8 mouse cellular contexts compared by ENCODE assay signal in the genomic region with DNA sequence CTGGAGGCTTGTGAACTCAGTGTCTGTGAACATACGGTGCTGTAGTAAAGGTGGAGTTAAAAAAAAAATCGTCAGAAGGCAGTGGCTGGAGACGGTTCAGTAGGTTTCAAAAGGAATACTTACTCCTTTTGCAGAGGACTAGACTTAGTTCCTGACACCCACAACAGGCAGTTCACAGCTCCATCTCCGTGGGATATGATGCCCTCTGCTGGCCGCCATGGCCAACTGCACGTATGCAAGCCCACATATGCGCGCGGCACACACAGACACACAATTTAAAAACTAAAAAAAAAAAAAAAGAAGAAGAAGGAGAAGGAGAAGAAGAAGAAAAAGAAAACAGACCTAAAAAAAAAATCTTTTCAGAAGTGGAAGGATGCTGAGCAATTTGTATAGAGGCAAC. TPM values are rescaled to one million over a fixed set of nuclear protein-coding genes. Genes with fewer than 3 reads are reported as not detected.
DNase-seq lines count a peak whose midpoint lies in the region; ATAC-seq and TF ChIP-seq lines count a peak whose summit lies in the region.

No protein-coding gene starts in this region.

- no peaks in the 10 kb centered on the region for H3K36me3 ChIP-seq in heart, embryonic 14.5 days (ENCODE audit: control insufficient read depth, insufficient read depth, low read length)
- H3K36me3 ChIP-seq in heart, embryonic 10.5 days = no peaks in the 10 kb centered on the region
- H3K36me3 ChIP-seq in ES-E14 (ENCODE audit: control insufficient read depth, insufficient read depth, low read length, poor library complexity, severe bottlenecking) = no peaks in the 10 kb centered on the region
- H3K36me3 ChIP-seq in limb, embryonic 13.5 days = no peaks in the 10 kb centered on the region
- H3K36me3 ChIP-seq in midbrain, embryonic 15.5 days (replicated peaks) = no peaks in the 10 kb centered on the region

- H3K4me1 ChIP-seq in heart, embryonic 14.5 days (ENCODE audit: control insufficient read depth in 2 of 2, insufficient read depth in 2 of 2, low read length in 2 of 2) = peaks cover 15 to 19% of the 10 kb centered on the region in 2 experiments
- peaks cover 32% of the 10 kb centered on the region for H3K4me1 ChIP-seq in heart, embryonic 10.5 days
- H3K4me1 ChIP-seq in ES-E14 (ENCODE audit: control insufficient read depth in 2 of 2, insufficient read depth in 2 of 2, low read length in 2 of 2, poor library complexity in 1 of 2) = peaks cover 5 to 20% of the 10 kb centered on the region in 2 experiments; a peak in 3 of 4 replicates
- H3K4me1 ChIP-seq in limb, embryonic 13.5 days = peaks cover 9% of the 10 kb centered on the region; the same call in 1 of the 2 replicates
- H3K4me1 ChIP-seq in midbrain, embryonic 15.5 days = no peaks in the 10 kb centered on the region

- 32% methylated on average over 9 of the region's 9 CpGs for WGBS in heart, embryonic 14.5 days
- 31% methylated on average over 9 of the region's 9 CpGs for WGBS in heart, embryonic 10.5 days
- WGBS in limb, embryonic 13.5 days = 38% methylated on average over 9 of the region's 9 CpGs
- 40% methylated on average over 9 of the region's 9 CpGs for WGBS in midbrain, embryonic 15.5 days

- H3K27me3 ChIP-seq in heart, embryonic 14.5 days (ENCODE audit: control insufficient read depth, insufficient read depth, low read length) = no peaks in the 10 kb centered on the region
- no peaks in the 10 kb centered on the region for H3K27me3 ChIP-seq in heart, embryonic 10.5 days (ENCODE audit: insufficient read depth, poor library complexity, severe bottlenecking)
- H3K27me3 ChIP-seq in limb, embryonic 13.5 days = 0 out of 2 replicates have a peak, but pooled peaks cover 3% of the 10 kb centered on the region
- H3K27me3 ChIP-seq in midbrain, embryonic 15.5 days (replicated peaks) = no peaks in the 10 kb centered on the region

- H3K9me3 ChIP-seq in heart, embryonic 14.5 days (ENCODE audit: control insufficient read depth, low read length) = 0 out of 2 replicates have a peak, but pooled peaks cover 3% of the 10 kb centered on the region
- no peaks in the 10 kb centered on the region for H3K9me3 ChIP-seq in heart, embryonic 10.5 days
- H3K9me3 ChIP-seq in ES-E14 (ENCODE audit: control insufficient read depth, insufficient read depth, low read depth, low read length) = no peaks in the 10 kb centered on the region
- H3K9me3 ChIP-seq in limb, embryonic 13.5 days = no peaks in the 10 kb centered on the region
- no peaks in the 10 kb centered on the region for H3K9me3 ChIP-seq in midbrain, embryonic 15.5 days

- no peak for DNase-seq in heart, embryonic 10.5 days (ENCODE audit: low spot score)
- peak; percentile 61 for DNase-seq in ES-E14 (ENCODE audit: low read depth, low spot score)
- DNase-seq in cerebellum, postnatal 25 days = peak; percentile 41 to 66
- no peak for DNase-seq in frontal cortex, postnatal 25 days (ENCODE audit: low spot score in 2 of 2)
- DNase-seq in left cerebral cortex, adult 8-10 months (ENCODE audit: low spot score in 2 of 2) = no peak

- H3K4me3 ChIP-seq in heart, embryonic 14.5 days (ENCODE audit: control insufficient read depth in 1 of 2, insufficient read depth in 1 of 2, low read depth in 1 of 2, low read length in 2 of 2) = no peak overlapping the region
- no peak overlapping the region for H3K4me3 ChIP-seq in heart, embryonic 10.5 days
- peak overlapping the region in 1 of 2 experiments; percentile 47; a peak in 1 of 4 replicates for H3K4me3 ChIP-seq in ES-E14 (ENCODE audit: insufficient read depth in 1 of 2, low read depth in 1 of 2, low read length in 2 of 2, poor library complexity in 1 of 2, severe bottlenecking in 1 of 2)
- H3K4me3 ChIP-seq in limb, embryonic 13.5 days = no peak overlapping the region
- H3K4me3 ChIP-seq in midbrain, embryonic 15.5 days = no peak overlapping the region

- no peak for ATAC-seq in heart, embryonic 14.5 days (ENCODE audit: insufficient number of reproducible peaks, insufficient read depth, low FRiP score, low read depth)
- ATAC-seq in limb, embryonic 13.5 days (ENCODE audit: low FRiP score, low read depth) = no peak
- 0 out of 2 replicates have a peak, but pooled peaks have one; percentile 12 for ATAC-seq in midbrain, embryonic 15.5 days (replicated peaks)

- in situ Hi-C loops in ES-E14 (cut with MboI; ENCODE audit: low sequenced_read_pairs in 2 of 2, unreplicated experiment in 2 of 2) = loop anchor here in 1 of 2 experiments (10.0 kb wide), 1 partner anchor 94 kb away; no protein-coding TSS in a partner anchor

- H3K27ac ChIP-seq in heart, embryonic 14.5 days (replicated peaks in 1 of 2; ENCODE audit: control insufficient read depth in 1 of 2, insufficient read depth in 1 of 2, low read depth in 2 of 2, low read length in 2 of 2) = no peak overlapping the region
- no peak overlapping the region for H3K27ac ChIP-seq in heart, embryonic 10.5 days
- H3K27ac ChIP-seq in ES-E14 (ENCODE audit: insufficient read depth, low read depth, low read length, poor library complexity, severe bottlenecking) = no peak overlapping the region; the same call in 1 of the 2 replicates
- H3K27ac ChIP-seq in limb, embryonic 13.5 days = no peak overlapping the region
- H3K27ac ChIP-seq in midbrain, embryonic 15.5 days = no peak overlapping the region

- H3K9ac ChIP-seq in heart, embryonic 14.5 days (ENCODE audit: low read length) = no peak overlapping the region
- peak overlapping the region; percentile 50; the same call in 1 of the 2 replicates for H3K9ac ChIP-seq in ES-E14 (ENCODE audit: insufficient read depth, low read depth, low read length, poor library complexity, severe bottlenecking)
- no peak overlapping the region for H3K9ac ChIP-seq in limb, embryonic 13.5 days
- H3K9ac ChIP-seq in midbrain, embryonic 15.5 days = no peak overlapping the region

- H3K4me2 ChIP-seq in heart, embryonic 14.5 days (ENCODE audit: low read length) = peak overlapping the region; percentile 55; the same call in 1 of the 2 replicates
- peak overlapping the region; percentile 41 for H3K4me2 ChIP-seq in limb, embryonic 13.5 days (replicated peaks)
- H3K4me2 ChIP-seq in midbrain, embryonic 15.5 days = 0 out of 2 replicates have a peak overlapping the region, but pooled peaks have one; percentile 1

TF ChIP-seq in ES-E14, 5 proteins besides CTCF, POLR2A, EP300 and RAD21:
- no peak for TF ChIP-seq HCFC1 (IDR thresholded peaks at IDR 0.05; ENCODE audit: borderline replicate concordance, insufficient read depth, low read length)
- no peak for TF ChIP-seq MAFK (IDR thresholded peaks at IDR 0.05; ENCODE audit: insufficient read depth, low read depth, low read length)
- TF ChIP-seq ZNF384 (IDR thresholded peaks at IDR 0.05; ENCODE audit: low read depth, low read length) = peak; percentile 78
- TF ChIP-seq CHD2 (IDR thresholded peaks at IDR 0.05; ENCODE audit: low read depth, low read length) = no peak
- peak; percentile 77; the same call in 1 of the 2 replicates for TF ChIP-seq ZC3H11A (IDR thresholded peaks at IDR 0.05; ENCODE audit: borderline replicate concordance, low read depth, low read length)

RNA-seq across cellular contexts. Expression of a gene that starts 34.5 kb away (rescaled TPM):
- 2.1 and 2.6 TPM in 2 replicates for polyA plus RNA-seq in heart, embryonic 14.5 days (2014; fragmentation: Nextera tagmentation; extraction: Ambion mirVana)
- 3.4 and 3.7 TPM in 2 replicates for polyA plus RNA-seq in heart, embryonic 10.5 days (2016; fragmentation: Nextera tagmentation; extraction: Ambion mirVana)
- total RNA-seq in ES-E14 (2012; rRNA removed) = not detected in 2 replicates
- polyA plus RNA-seq in limb, embryonic 13.5 days (2015; fragmentation: Nextera tagmentation; extraction: Ambion mirVana) = 1.4 and 1.7 TPM in 2 replicates
- 1.6 and 1.9 TPM in 2 replicates for polyA plus RNA-seq in midbrain, embryonic 15.5 days (2015; fragmentation: Nextera tagmentation; extraction: Ambion mirVana)
- total RNA-seq in left cerebral cortex, adult 8-10 months (2022) = 1 to 10 TPM in 1 of 4 experiments, under 1 TPM in 2, not detected in 1; 0.53 to 1.3 (median 0.59) TPM

RNA-seq across cellular contexts. Expression of a gene that starts 51.5 kb away (rescaled TPM):
- 2.9 and 3.2 TPM in 2 replicates for polyA plus RNA-seq in heart, embryonic 14.5 days (2014; fragmentation: Nextera tagmentation; extraction: Ambion mirVana)
- 1.8 and 2.1 TPM in 2 replicates for polyA plus RNA-seq in heart, embryonic 10.5 days (2016; fragmentation: Nextera tagmentation; extraction: Ambion mirVana)
- 2.6 and 3.8 TPM in 2 replicates for total RNA-seq in ES-E14 (2012; rRNA removed)
- 0.43 and 0.50 TPM in 2 replicates for polyA plus RNA-seq in limb, embryonic 13.5 days (2015; fragmentation: Nextera tagmentation; extraction: Ambion mirVana)
- polyA plus RNA-seq in midbrain, embryonic 15.5 days (2015; fragmentation: Nextera tagmentation; extraction: Ambion mirVana) = 0.65 and 1.1 TPM in 2 replicates
- total RNA-seq in left cerebral cortex, adult 8-10 months (2022) = 10 to 100 TPM; 61.4 to 76.2 (median 72.9) TPM

Comparison
In these comparisons a context has a peak if more than half of its experiments do, and no peak if none do; other contexts are left out.
1. H3K4me2 ChIP-seq: peak in every context shown above with its lines; median percentile 55 in heart, embryonic 14.5 days; 41 in limb, embryonic 13.5 days; 1 in midbrain, embryonic 15.5 days.
2. DNase-seq: peak in ES-E14 (single experiment) and cerebellum, postnatal 25 days (2 of 2); none in heart, embryonic 10.5 days (single experiment), frontal cortex, postnatal 25 days (0 of 2) and left cerebral cortex, adult 8-10 months (0 of 2).